Mouse (Mus musculus) splenic B cell, adult 2 months (primary cell): ENCODE measurements around the gene Mdm1.

ENCODE experiments used
- DNase-seq: peaks from one replicate; pipeline ENCODE4 v3.0.0-alpha.2; 2011; ENCODE audit warnings: low read depth, low spot score
- H3K27me3 ChIP-seq: 2 replicates; pipeline ENCODE4 v1.6.1; 2012; ENCODE audit warnings: mild to moderate bottlenecking, low read length, moderate library complexity, mixed read lengths; ENCODE audit not compliant: control insufficient read depth, poor library complexity, insufficient read depth, severe bottlenecking
- H3K36me3 ChIP-seq: 2 replicates; pipeline ENCODE4 v1.6.1; 2012; ENCODE audit warnings: mild to moderate bottlenecking, low read length, moderate library complexity, mixed read lengths; ENCODE audit not compliant: control insufficient read depth, poor library complexity, insufficient read depth, severe bottlenecking

Mdm1 gene

DNA sequence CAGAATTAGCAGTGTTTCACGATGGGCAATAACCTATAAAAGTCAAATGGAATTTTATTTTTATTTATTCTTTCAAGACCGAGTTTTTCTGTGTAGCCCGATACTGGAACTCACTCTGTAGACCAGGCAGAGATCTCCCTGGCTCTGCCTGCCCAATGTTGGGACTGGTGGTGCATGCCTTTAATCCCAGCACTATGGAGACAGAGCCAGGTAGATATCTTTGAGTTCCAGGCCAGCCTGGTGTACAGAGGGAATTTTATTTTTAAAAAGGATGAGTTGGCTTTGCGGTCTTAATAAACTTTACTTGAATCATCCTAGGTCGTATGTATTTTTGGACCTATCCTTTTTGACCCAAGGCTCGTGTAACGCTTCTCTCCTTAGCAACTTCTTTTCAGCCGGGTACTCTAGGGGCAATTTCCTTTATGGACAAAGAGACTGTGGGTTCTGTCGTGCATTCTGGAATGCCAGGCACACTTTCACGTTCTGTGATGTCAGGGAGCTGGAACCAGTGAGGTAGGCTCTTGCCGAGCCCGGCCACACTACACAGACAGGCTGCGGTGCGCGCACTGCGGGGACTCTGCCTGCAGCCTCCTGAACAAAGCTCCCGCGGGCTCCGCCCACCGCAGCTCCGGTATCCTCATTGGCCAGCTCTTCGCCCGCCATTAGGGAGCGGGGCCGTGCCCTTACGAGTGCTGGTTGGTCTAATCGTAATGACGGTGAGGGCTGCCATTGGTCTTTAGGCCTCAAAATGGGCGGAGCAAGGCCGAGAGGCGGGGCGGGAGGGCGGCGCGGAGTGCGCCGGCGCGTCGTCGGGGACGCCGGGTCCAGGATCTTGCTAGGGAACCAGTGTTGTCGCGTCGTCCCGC is at the start of gene Mdm1:
Gene Mdm1, plus strand, starts transcription at position 794 of the 866 bp plus-strand sequence.
- no peaks in the 10 kb centered on the region for H3K36me3 ChIP-seq
- no peaks in the 10 kb centered on the region for H3K27me3 ChIP-seq
- peak; percentile 98 for DNase-seq

DNA sequence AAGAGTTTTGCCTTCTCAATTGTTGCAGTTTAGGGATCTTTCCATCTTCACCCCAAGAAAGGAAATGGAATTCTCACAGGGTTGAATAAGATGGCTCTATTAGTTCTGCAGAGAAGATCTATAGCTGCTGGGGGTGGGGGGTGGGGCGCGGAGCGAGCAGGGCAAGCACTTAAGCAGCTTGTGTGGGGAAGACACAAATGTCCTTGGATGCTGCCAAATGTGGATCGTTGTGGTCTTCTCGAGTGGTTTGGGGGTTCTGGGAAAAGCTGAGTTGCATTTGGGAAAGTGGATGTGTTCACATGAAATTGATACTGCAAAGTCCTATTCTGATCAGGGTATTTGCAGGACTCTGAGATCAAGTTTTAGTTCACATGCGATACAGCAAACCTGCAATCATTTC is 48.9 kb upstream of the Mdm1 start:
- no peaks in the 10 kb centered on the region for H3K27me3 ChIP-seq
- no peak for DNase-seq

DNA sequence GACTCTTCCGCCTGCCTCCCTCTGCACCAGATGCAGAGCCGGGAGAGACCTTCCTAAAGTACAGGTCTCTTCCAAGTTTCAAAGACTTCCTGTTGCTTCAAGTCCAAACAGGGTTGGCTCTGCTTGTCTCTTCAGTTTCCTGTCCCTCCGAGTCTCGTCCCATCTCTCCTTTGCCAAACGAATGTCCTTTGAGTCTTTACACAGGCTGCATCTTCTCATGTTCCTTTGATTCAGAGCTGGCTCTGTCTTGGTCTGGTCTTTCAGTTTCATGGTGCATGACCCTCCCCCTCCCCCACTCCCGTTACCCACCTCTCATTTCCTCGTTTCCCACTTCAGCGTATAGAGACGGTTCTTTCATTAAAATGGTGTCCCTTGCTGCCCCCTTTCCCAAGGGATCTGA is 47.9 kb upstream of the Mdm1 start:
- peak; percentile 48 for DNase-seq
- Histone ChIP-seq H3K36me3 (no peaks in the 10 kb centered on the region), H3K27me3 (no peaks in the 10 kb centered on the region)

More for the DNA sequence above, 48.9 kb upstream of the Mdm1 start:
- H3K36me3 ChIP-seq, result no peaks in the 10 kb centered on the region

DNA sequence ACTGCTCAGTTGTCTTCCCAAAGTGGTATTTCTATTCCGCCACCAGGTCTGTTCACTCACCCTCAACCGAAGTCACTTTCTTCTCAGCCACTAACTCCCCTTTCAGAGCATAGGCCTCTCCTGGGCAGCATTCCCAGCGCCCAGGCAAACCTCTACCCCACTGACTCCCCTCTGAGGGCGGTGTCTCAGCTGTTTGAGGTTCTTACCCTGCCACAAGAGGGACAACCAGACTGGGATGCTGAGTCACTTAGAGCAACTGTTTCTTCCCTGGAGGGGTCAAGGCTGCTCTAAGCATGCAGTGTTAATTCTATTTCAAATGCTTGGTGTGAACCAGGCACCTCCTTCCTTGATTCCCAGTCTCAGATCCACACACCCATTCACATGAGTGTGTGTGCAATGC is 46.8 kb upstream of the Mdm1 start:
- no peaks in the 10 kb centered on the region for H3K27me3 ChIP-seq
- no peak for DNase-seq
- H3K36me3 ChIP-seq, result no peaks in the 10 kb centered on the region

DNA sequence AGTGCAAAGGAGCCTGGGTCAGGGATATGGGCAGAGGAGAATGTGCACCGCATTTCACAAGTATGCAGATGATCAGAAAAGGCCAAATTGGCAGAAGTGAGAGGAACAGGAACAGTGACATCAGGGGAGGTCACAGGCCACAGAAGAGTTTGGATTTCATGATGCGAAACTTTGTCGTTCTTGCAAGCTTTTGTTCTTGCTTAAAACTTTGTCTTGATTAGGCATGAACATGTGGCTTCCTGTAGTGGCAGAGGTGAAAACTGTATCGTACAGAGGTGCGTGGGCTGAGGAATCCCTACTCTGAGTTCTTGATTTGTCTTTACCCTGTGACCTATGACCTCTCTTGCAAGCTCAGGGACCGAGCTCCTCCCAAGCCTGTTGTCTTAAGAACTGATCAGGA is 45.4 kb upstream of the Mdm1 start:
- Histone ChIP-seq H3K27me3 (no peaks in the 10 kb centered on the region), H3K36me3 (no peaks in the 10 kb centered on the region)
- peak; percentile 61 for DNase-seq

DNA sequence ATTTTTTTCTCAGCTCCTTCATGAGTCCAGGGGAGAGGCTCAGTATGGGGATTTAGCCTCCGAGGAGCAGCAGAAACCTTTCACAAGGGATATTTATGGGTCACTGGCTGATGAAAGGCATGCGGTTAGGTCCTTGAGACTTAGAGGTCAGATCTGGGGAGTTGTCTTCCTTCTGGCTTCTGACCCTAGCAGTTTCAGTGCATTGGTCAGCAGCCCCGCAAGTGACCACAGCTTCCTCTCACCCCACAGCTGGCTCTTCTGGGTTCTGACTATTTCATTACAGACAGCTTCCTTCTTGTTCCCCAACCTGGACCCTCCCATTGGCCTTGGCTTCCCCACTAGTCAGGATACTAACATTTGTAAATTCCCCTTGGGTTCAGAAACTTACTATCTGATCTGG is 43.7 kb upstream of the Mdm1 start:
- H3K27me3 ChIP-seq, result no peaks in the 10 kb centered on the region
- H3K36me3 ChIP-seq, result no peaks in the 10 kb centered on the region
- DNase-seq, result no peak

DNA sequence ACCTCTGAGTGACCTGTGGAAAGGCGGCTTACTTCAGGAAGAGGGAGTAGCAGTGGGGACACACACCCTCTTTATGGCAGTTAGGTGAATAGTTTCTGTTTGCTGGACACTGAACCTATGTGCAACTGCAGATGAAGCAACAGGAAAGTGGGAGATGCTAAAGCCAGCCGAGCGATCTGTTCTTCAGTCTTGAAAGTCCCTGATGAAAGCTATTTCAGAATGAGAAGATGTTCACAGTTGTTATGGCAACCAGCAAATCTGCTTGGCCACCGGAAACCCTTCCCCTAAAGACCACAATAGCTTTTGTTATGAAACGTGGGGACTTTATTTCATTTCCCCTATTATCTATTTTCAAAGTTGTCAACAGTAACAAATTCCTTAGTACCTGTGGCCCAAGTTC is 41.0 kb upstream of the Mdm1 start:
- Histone ChIP-seq H3K36me3 (no peaks in the 10 kb centered on the region), H3K27me3 (no peaks in the 10 kb centered on the region)
- peak; percentile 89 for DNase-seq

DNA sequence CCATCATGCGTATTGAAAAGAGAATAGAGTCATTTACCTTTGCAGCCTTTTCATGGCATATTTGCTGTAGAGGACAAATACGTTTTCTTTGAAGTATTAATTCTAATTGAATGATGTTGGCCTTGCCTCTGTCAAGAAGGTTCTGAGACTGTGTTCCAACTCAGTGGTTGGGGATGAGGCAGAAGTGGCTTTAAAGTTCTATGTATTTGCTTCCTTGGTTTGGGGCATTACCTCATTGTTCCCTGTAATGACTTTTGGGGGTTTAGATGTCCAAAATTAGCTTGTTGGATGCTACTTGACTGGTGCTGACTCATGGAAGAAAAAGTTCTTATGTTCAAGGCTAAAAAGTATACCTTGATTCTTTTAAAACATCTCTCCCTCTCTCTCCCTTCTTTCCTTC is 40.6 kb upstream of the Mdm1 start:
- Histone ChIP-seq H3K27me3 (no peaks in the 10 kb centered on the region), H3K36me3 (no peaks in the 10 kb centered on the region)
- peak; percentile 64 for DNase-seq

DNA sequence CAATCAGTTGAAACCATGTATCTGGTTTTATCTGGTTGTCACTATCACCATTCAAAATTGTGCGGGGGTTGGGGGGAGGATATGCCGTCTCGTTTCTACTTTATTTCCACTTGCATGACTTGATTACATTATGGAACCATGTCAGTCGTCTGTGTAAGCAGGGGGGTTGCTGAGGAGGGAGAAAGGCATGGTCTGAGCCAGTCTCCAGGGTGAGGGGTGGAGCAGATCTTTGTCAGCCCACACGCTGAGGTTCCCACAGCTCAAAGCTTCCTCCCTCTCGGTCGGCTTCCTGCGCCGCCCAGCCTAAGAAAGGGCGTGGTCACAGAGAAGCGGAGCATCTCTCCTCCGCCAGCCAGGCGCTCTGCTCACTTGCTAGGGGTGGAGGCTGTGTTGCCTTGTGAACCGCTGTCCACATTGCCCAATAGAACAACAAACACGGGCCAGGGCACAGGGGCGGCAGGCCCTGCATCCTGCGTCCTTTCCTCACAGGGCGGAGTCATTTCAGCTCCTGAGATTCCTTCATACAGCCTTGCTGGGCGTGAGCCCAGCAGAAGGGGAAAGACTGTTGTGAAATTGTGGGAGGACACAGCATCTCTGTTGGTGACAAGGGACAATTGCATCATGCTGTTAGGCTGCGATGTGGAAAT is 38.5 kb upstream of the Mdm1 start:
- Histone ChIP-seq H3K27me3 (no peaks in the 10 kb centered on the region), H3K36me3 (no peaks in the 10 kb centered on the region)
- peak; percentile 96 for DNase-seq

DNA sequence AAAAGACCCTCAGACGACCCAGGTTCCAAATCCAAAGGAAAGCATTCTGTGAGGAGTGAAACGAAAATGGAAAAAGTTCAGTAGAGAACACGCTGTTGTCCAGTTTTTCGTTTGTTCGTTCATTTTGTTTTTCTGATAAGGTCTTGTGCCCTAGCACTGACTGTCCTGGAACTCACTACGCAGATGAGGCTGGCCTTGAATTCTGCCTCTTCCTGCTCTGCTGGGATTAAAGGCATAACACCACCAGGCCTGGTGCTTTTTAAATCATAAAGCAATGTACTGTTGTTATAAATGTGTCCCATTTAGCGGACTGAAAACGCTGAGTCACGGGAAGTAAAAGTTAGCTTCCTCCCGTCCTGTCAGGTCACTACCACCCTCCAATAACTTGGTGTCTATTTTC is 37.7 kb upstream of the Mdm1 start:
- H3K27me3 ChIP-seq, result no peaks in the 10 kb centered on the region
- H3K36me3 ChIP-seq, result no peaks in the 10 kb centered on the region
- DNase-seq, result no peak

DNA sequence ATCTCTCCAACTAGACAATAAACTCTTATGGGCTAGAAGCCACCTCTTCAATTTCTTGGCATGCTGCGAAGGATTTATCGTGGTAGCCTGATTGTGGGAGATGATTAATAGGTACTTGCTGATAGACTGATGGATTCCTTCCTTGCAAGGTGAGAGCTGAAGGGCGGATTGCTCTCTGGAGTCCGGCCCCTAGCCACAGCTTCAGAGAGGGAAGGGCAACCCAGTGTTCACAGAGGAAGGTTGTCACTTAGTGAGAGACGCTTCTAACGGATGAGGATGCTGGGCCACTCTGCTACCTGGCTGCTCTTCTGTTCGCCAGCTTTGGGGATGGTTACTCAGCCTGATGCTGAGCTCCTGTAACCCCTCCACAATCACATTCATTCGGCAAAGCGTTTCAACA is 34.6 kb upstream of the Mdm1 start:
- Histone ChIP-seq H3K27me3 (no peaks in the 10 kb centered on the region), H3K36me3 (no peaks in the 10 kb centered on the region)
- no peak for DNase-seq

DNA sequence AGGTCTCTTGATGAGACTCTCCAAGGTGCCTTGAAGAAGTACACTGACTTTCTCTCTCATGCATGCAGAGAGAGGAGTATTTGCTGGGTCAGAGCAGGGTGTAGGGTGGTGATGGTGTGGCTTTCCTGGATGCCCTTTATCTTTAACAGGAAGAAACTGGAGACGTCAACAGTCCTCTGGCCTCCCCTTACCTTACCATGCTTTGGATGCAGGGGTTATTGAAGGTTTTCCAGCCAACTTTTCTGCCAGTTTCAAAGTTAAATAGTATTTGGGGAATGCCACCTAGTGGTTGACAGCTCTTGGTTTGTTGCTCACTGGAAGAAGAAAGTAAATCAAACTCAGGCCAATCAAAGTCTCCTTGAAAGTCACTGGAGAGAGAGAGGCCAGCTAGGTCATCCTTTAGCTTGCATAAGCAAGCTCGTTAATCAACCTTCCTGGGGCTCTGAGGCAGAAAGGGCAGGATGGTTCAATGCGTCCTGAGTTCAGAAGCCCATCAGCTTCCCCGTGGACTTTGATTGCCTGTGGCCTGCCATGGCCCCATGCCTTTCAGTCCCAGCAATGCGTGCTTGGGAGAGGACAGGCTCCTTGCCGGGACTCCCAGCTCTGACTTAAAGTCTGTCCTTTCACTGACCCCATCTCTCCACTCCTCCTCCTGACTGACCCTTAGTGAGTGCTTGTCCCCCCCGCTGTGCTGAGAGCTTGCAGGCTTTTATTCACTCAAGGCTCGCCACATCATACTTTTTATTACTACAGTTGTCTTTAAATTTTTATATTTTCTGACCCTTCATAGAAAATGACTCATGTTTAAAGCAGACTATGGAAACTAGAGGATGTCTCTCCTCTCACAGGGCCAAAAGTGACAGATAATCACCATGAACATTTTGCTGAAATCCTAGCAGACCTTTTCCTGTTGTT is 31.3 kb upstream of the Mdm1 start:
- Histone ChIP-seq H3K27me3 (no peaks in the 10 kb centered on the region), H3K36me3 (no peaks in the 10 kb centered on the region)
- peak; percentile 74 for DNase-seq

DNA sequence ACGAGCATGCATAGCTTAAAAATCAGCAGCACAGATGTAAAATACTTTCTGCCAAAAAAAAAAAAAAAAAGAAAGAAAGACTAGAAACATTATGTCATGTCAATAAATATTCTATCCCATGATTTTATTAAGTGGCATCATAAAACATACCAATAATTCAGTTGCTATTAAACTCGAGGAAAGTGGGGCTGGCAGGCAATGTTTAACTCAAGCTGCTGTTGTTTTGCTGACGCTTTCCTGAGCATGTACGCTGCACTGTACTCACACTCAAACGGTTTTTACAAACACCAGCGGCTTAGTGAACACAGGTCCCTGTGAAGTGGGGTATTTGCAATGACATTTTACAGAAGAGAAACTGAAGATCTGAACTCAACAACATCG is 30.7 kb upstream of the Mdm1 start:
- Histone ChIP-seq H3K27me3 (no peaks in the 10 kb centered on the region), H3K36me3 (no peaks in the 10 kb centered on the region)
- DNase-seq, result no peak

DNA sequence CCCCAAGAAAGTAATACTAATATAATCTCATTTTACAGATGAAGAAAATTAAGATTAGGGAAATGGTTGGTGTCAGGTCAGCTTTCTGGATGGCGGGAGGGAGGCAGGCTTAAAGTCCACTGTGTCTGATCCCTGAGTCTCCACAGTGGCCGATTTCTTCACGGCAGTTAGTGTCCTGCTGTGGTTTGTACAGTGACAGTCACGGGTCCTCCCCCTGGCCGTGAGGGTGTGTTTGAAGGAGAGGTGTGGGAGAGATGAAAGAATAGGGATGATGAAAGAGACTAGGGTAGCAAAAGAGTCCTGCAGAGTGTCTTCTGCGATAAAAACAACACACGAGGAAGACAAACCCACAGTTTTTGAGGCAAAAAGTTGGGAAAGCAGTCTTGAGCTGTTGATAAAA is 30.0 kb upstream of the Mdm1 start:
- Histone ChIP-seq H3K36me3 (no peaks in the 10 kb centered on the region), H3K27me3 (no peaks in the 10 kb centered on the region)
- no peak for DNase-seq
